Mouse (Mus musculus) neural tube, embryonic 14.5 days (tissue): ENCODE results near the gene 9530053A07Rik. TPM values are rescaled to one million over a fixed set of nuclear protein-coding genes. Genes with fewer than 3 reads are reported as not detected.

Experiments used
- ATAC-seq: fragments of 200-750 bp; cut with Nextera tagmentation; 2 replicates; pipeline ENCODE4 v1.8.0; 2017; ENCODE audit warnings: low read depth, mild to moderate bottlenecking, moderate TSS enrichment, moderate library complexity
- H3K27ac ChIP-seq: fragments of 300-500 bp; sonication (generic); 2 replicates; pipeline ENCODE4 v1.5.1; 2014; ENCODE audit warnings: low read depth, mild to moderate bottlenecking, control low read depth, low read length, moderate library complexity, mixed read lengths
- H3K27me3 ChIP-seq: fragments of 300-500 bp; sonication (generic); 2 replicates; pipeline ENCODE4 v1.6.1; 2014; ENCODE audit warnings: low read length; ENCODE audit not compliant: control insufficient read depth, insufficient read depth
- H3K36me3 ChIP-seq: fragments of 300-500 bp; sonication (generic); 2 replicates; pipeline ENCODE4 v1.6.1; 2014; ENCODE audit warnings: low read length, mixed read lengths; ENCODE audit not compliant: control insufficient read depth, insufficient read depth
- H3K4me1 ChIP-seq: fragments of 300-500 bp; sonication (generic); 2 replicates; pipeline ENCODE4 v1.6.1; 2014; ENCODE audit warnings: low read length; ENCODE audit not compliant: control insufficient read depth, insufficient read depth
- H3K4me2 ChIP-seq: fragments of 300-500 bp; sonication (generic); 2 replicates; pipeline ENCODE4 v1.6.1; 2014; ENCODE audit warnings: mild to moderate bottlenecking, low read depth, low read length, control low read depth
- H3K4me3 ChIP-seq: fragments of 300-500 bp; sonication (generic); 2 replicates; pipeline ENCODE4 v1.5.1; 2014; ENCODE audit warnings: low read depth, low read length, control low read depth, mixed read lengths
- H3K9ac ChIP-seq: fragments of 300-500 bp; sonication (generic); replicated peaks from 2 replicates; pipeline ENCODE4 v1.6.1; 2014; ENCODE audit warnings: low read depth, mild to moderate bottlenecking, control low read depth, low read length, mixed read lengths
- H3K9me3 ChIP-seq: fragments of 300-500 bp; sonication (generic); 2 replicates; pipeline ENCODE4 v1.6.1; 2016; ENCODE audit warnings: low read length; ENCODE audit not compliant: control insufficient read depth
- WGBS: fragments of 180-500 bp; shearing (Covaris S2); extraction: QIAGEN DNeasy Blood & Tissue Kit; methylation state at CpG from one replicate; pipeline ENCODE4 v1.1.7; 2014; 5-methylcytosine and 5-hydroxymethylcytosine counted together
- polyA plus RNA-seq: library from polyadenylated mRNA; unstranded; fragments of >200 nt; fragmentation: Nextera tagmentation; extraction: Ambion mirVana; gene quantifications from 2 replicates; pipeline ENCODE4 v1.2.1, GENCODE M21; 2014

The 9530053A07Rik gene
- polyA plus RNA-seq, 1 experiment from 2014 or later, result 0.08 TPM

GRCm38 (mm10) chr7:28206044-28206600, 76.9 kb downstream of the 9530053A07Rik start:
- no peak overlapping the region for H3K4me2 ChIP-seq
- 70% methylated on average over 4 of the region's 4 CpGs for WGBS
- no peaks in the 10 kb centered on the region for H3K9me3 ChIP-seq
- no peaks in the 10 kb centered on the region for H3K27me3 ChIP-seq
- H3K4me1 ChIP-seq, result no peaks in the 10 kb centered on the region
- no peak overlapping the region for H3K27ac ChIP-seq
- no peak overlapping the region for H3K9ac ChIP-seq
- no peak for ATAC-seq
- no peaks in the 10 kb centered on the region for H3K36me3 ChIP-seq
- H3K4me3 ChIP-seq, result no peak overlapping the region

GRCm38 (mm10) chr7:28208396-28208987, 79.2 kb downstream of the 9530053A07Rik start:
- H3K9ac ChIP-seq, result no peak overlapping the region
- H3K27ac ChIP-seq, result no peak overlapping the region
- peak overlapping the region; percentile 42 for H3K4me2 ChIP-seq
- H3K36me3 ChIP-seq, result no peaks in the 10 kb centered on the region
- no peaks in the 10 kb centered on the region for H3K4me1 ChIP-seq
- H3K4me3 ChIP-seq, result peak overlapping the region; percentile 16
- ATAC-seq, result no peak
- no peaks in the 10 kb centered on the region for H3K27me3 ChIP-seq
- WGBS, result 42% methylated on average over 12 of the region's 12 CpGs
- H3K9me3 ChIP-seq, result no peaks in the 10 kb centered on the region

GRCm38 (mm10) chr7:28208988-28209508, 79.8 kb downstream of the 9530053A07Rik start:
- Histone ChIP-seq H3K27ac (no peak overlapping the region), H3K4me2 (peak overlapping the region; percentile 42), H3K9ac (no peak overlapping the region), H3K27me3 (no peaks in the 10 kb centered on the region), H3K4me1 (no peaks in the 10 kb centered on the region), H3K36me3 (no peaks in the 10 kb centered on the region), H3K4me3 (peak overlapping the region; percentile 16), H3K9me3 (no peaks in the 10 kb centered on the region)
- WGBS, result 47% methylated on average over 19 of the region's 19 CpGs
- ATAC-seq, result peak; percentile 74; the same call in 1 of the 2 replicates

- ATAC-seq, result no peak
- H3K27ac ChIP-seq, result no peak overlapping the region
These were observed 81.5 kb downstream of the 9530053A07Rik start for GRCm38 (mm10) chr7:28210731-28211130.

GRCm38 (mm10) chr7:28214142-28214541, 84.9 kb downstream of the 9530053A07Rik start:
- no peak overlapping the region for H3K4me2 ChIP-seq
- no peak overlapping the region for H3K27ac ChIP-seq
- H3K36me3 ChIP-seq, result no peaks in the 10 kb centered on the region
- WGBS, result 26% methylated on average over 7 of the region's 10 CpGs
- no peak overlapping the region for H3K4me3 ChIP-seq
- ATAC-seq, result no peak
- H3K27me3 ChIP-seq, result no peaks in the 10 kb centered on the region
- no peaks in the 10 kb centered on the region for H3K9me3 ChIP-seq
- no peak overlapping the region for H3K9ac ChIP-seq
- no peaks in the 10 kb centered on the region for H3K4me1 ChIP-seq

More at GRCm38 (mm10) chr7:28210731-28211130, 81.5 kb downstream of the 9530053A07Rik start:
- WGBS, result 43% methylated on average over 5 of the region's 5 CpGs
- Histone ChIP-seq H3K9me3 (no peaks in the 10 kb centered on the region), H3K4me3 (no peak overlapping the region), H3K4me2 (no peak overlapping the region), H3K9ac (no peak overlapping the region), H3K36me3 (no peaks in the 10 kb centered on the region), H3K27me3 (no peaks in the 10 kb centered on the region), H3K4me1 (no peaks in the 10 kb centered on the region)

Other genes starting within 250 kb of the 9530053A07Rik start
- 17.3 and 19.1 TPM in 2 replicates for gene Zfp974, start 200.0 kb upstream of the 9530053A07Rik start, polyA plus RNA-seq
- gene Zfp780b, start 150.3 kb upstream of the 9530053A07Rik start, polyA plus RNA-seq, result 34.7 and 35.2 TPM in 2 replicates
- 7.0 and 7.3 TPM in 2 replicates for gene Zfp850, start 115.4 kb upstream of the 9530053A07Rik start, polyA plus RNA-seq
- gene Psmc4, start 79.4 kb upstream of the 9530053A07Rik start, polyA plus RNA-seq, result 275 TPM in 2 replicates
- gene Fcgbp, start 58.2 kb upstream of the 9530053A07Rik start, polyA plus RNA-seq, result 0.39 and 0.91 TPM in 2 replicates
- 22.2 and 25.3 TPM in 2 replicates for gene Fbl, start 40.2 kb downstream of the 9530053A07Rik start, polyA plus RNA-seq
- gene Dyrk1b, start 50.0 kb downstream of the 9530053A07Rik start, polyA plus RNA-seq, result 13.6 and 13.9 TPM in 2 replicates
- 7.8 and 7.9 TPM in 2 replicates for gene Eid2, start 138.4 kb downstream of the 9530053A07Rik start, polyA plus RNA-seq
- 33.5 and 33.9 TPM in 2 replicates for gene Eid2b, start 148.3 kb downstream of the 9530053A07Rik start, polyA plus RNA-seq
- 0.70 and 1.5 TPM in 2 replicates for gene Selenov, start 161.7 kb downstream of the 9530053A07Rik start, polyA plus RNA-seq
- 21.2 and 21.8 TPM in 2 replicates for gene Dll3, start 172.8 kb downstream of the 9530053A07Rik start, polyA plus RNA-seq
- gene Timm50, start 182.6 kb downstream of the 9530053A07Rik start, polyA plus RNA-seq, result 132 and 139 TPM in 2 replicates
- gene Supt5, start 209.3 kb downstream of the 9530053A07Rik start, polyA plus RNA-seq, result 77.1 and 87.1 TPM in 2 replicates
- 498 and 551 TPM in 2 replicates for gene Rps16, start 221.2 kb downstream of the 9530053A07Rik start, polyA plus RNA-seq
- 15.9 and 23.5 TPM in 2 replicates for gene Plekhg2, start 243.1 kb downstream of the 9530053A07Rik start, polyA plus RNA-seq